Mouse (Mus musculus) hindbrain, embryonic 11.5 days (tissue): ENCODE data around the gene Rbm18. TPM values are rescaled to one million over a fixed set of nuclear protein-coding genes. Genes with fewer than 3 reads are reported as not detected.
"Not testable (repeated sequence)": the region's sequence is repeated elsewhere in the genome, so short reads cannot be mapped to it uniquely, and the experiment has no call there.

ENCODE experiments used
- ATAC-seq: fragments of 200-750 bp; cut with Nextera tagmentation; 2 replicates; pipeline ENCODE4 v1.8.0; 2017; ENCODE audit warnings: mild to moderate bottlenecking, moderate TSS enrichment, moderate library complexity; ENCODE audit not compliant: low FRiP score
- DNase-seq: peaks from one replicate; pipeline ENCODE4 v3.0.0-alpha.2; 2015; ENCODE audit warnings: low spot score
- H3K27ac ChIP-seq: fragments of 300-500 bp; sonication (generic); 2 replicates; pipeline ENCODE4 v1.5.1; 2014; ENCODE audit warnings: mild to moderate bottlenecking, low read depth, low read length
- H3K27me3 ChIP-seq: fragments of 300-500 bp; sonication (generic); 2 replicates; pipeline ENCODE4 v1.6.1; 2014; ENCODE audit warnings: mild to moderate bottlenecking, low read length, moderate library complexity, mixed read lengths; ENCODE audit not compliant: control insufficient read depth, insufficient read depth
- H3K36me3 ChIP-seq: fragments of 300-500 bp; sonication (generic); 2 replicates; pipeline ENCODE4 v1.6.1; 2014; ENCODE audit warnings: mild to moderate bottlenecking, low read length, moderate library complexity, mixed read lengths; ENCODE audit not compliant: control insufficient read depth, insufficient read depth
- H3K4me1 ChIP-seq: fragments of 300-500 bp; sonication (generic); replicated peaks from 2 replicates; pipeline ENCODE4 v1.6.1; 2014; ENCODE audit warnings: low read length, mixed read lengths; ENCODE audit not compliant: control insufficient read depth, insufficient read depth
- H3K4me2 ChIP-seq: fragments of 300-500 bp; sonication (generic); replicated peaks from 2 replicates; pipeline ENCODE4 v1.6.1; 2014; ENCODE audit warnings: mild to moderate bottlenecking, low read depth, low read length
- H3K4me3 ChIP-seq: fragments of 300-500 bp; sonication (generic); 2 replicates; pipeline ENCODE4 v1.5.1; 2014; ENCODE audit warnings: low read depth, low read length
- H3K9ac ChIP-seq: fragments of 300-500 bp; sonication (generic); 2 replicates; pipeline ENCODE4 v1.6.1; 2014; ENCODE audit warnings: low read depth, low read length
- H3K9me3 ChIP-seq: fragments of 300-500 bp; sonication (generic); 2 replicates; pipeline ENCODE4 v1.6.1; 2016; ENCODE audit warnings: low read length; ENCODE audit not compliant: control insufficient read depth
- WGBS: fragments of 180-500 bp; shearing (Covaris S2); extraction: QIAGEN DNeasy Blood & Tissue Kit; methylation state at CpG from one replicate; pipeline ENCODE4 v1.1.7; 2014; 5-methylcytosine and 5-hydroxymethylcytosine counted together
- polyA plus RNA-seq: library from polyadenylated mRNA; unstranded; fragments of >200 nt; fragmentation: Nextera tagmentation; extraction: Ambion mirVana; gene quantifications from 2 replicates; pipeline ENCODE4 v1.2.1, GENCODE M21; 2014

The Rbm18 gene
- polyA plus RNA-seq, 1 experiment from 2014 or later, result 121 TPM

DNA sequence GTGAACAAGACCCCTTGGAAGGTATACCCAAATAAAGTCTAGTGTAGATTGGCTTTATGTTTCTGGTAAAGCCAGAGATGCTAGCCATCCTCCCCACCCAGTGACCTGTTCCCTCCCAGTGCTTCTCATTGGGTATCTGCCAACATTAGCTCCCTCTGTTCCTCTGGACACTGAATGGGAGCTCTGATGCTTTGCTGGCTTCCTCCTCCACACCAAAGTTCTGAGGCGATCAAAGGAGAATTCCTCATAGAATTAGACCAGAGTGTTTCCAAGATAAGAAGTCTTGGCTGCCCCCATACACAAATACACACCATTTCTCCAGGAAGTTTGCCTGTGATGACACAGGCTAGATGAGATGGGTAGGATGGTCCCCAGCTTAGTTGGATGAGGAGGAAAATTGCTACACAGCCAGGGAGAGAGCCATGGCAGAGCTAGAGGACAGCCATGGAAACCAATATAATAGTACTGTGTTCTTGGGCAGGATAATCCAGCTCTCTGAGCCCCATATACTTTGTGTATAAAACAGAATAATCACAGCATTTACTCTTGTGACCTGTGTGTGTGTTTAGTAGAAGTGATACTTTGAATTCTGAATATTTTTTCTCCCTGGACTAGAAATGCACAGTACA lies 31.5 kb upstream of the Rbm18 start:
- H3K27ac ChIP-seq, result no peak overlapping the region
- H3K36me3 ChIP-seq, result no peaks in the 10 kb centered on the region
- H3K9ac ChIP-seq, result no peak overlapping the region
- no peaks in the 10 kb centered on the region for H3K27me3 ChIP-seq
- WGBS, result 90% methylated on average over 1 of the region's 1 CpGs
- no peaks in the 10 kb centered on the region for H3K4me1 ChIP-seq
- H3K4me2 ChIP-seq, result no peak overlapping the region
- H3K9me3 ChIP-seq, result no peaks in the 10 kb centered on the region
- no peak for DNase-seq
- ATAC-seq, result no peak
- H3K4me3 ChIP-seq, result no peak overlapping the region

DNA sequence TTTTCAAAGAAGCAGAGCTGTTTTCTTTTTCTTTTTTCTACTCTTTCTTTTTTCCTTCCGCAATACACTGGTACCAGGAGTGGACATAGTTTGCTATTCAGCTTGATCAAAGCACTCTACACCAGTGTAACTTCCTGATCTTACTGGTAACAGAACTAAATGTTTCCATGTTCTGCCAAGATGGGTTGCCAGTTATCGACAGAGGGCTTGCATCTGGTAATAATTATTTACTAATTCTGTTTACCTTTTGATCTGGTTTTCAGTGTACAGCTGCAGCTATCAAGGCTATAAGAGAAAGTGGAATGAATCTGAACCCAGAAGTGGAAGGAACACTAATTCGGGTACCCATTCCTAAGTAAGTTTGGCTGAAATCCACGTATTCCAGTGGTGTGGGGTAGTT lies 22.8 kb upstream of the Rbm18 start:
- 84% methylated on average over 4 of the region's 4 CpGs for WGBS
- H3K27ac ChIP-seq, result no peak overlapping the region
- H3K27me3 ChIP-seq, result no peaks in the 10 kb centered on the region
- H3K9ac ChIP-seq, result no peak overlapping the region
- H3K4me1 ChIP-seq, result no peaks in the 10 kb centered on the region
- no peak for ATAC-seq
- H3K9me3 ChIP-seq, result no peaks in the 10 kb centered on the region
- no peak overlapping the region for H3K4me2 ChIP-seq
- no peaks in the 10 kb centered on the region for H3K36me3 ChIP-seq
- H3K4me3 ChIP-seq, result no peak overlapping the region
- no peak for DNase-seq

DNA sequence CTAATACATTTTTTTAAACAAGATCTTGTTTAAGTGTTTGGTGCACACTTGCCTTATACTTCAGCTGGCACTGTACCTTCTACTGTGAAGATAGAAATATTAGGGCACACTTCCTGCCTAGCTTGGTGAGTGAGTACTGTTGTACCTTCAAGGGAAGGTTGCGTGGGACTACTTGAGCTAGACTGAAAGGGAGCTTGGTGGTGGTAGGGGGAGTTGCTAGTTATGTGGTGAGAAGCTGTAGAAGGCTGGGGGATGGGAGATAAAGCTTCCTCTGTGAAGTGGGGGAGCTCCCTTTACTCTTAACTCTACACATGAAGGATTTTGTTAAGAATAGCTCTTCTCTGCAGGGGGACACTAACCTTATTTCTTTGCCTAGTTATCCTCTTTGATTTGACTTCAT lies 20.9 kb upstream of the Rbm18 start:
- no peak overlapping the region for H3K4me2 ChIP-seq
- no peaks in the 10 kb centered on the region for H3K4me1 ChIP-seq
- no peaks in the 10 kb centered on the region for H3K27me3 ChIP-seq
- WGBS, result 96% methylated on average over 1 of the region's 1 CpGs
- no peaks in the 10 kb centered on the region for H3K9me3 ChIP-seq
- no peak for ATAC-seq
- DNase-seq, result no peak
- H3K4me3 ChIP-seq, result no peak overlapping the region
- H3K27ac ChIP-seq, result no peak overlapping the region
- H3K9ac ChIP-seq, result no peak overlapping the region
- H3K36me3 ChIP-seq, result no peaks in the 10 kb centered on the region

DNA sequence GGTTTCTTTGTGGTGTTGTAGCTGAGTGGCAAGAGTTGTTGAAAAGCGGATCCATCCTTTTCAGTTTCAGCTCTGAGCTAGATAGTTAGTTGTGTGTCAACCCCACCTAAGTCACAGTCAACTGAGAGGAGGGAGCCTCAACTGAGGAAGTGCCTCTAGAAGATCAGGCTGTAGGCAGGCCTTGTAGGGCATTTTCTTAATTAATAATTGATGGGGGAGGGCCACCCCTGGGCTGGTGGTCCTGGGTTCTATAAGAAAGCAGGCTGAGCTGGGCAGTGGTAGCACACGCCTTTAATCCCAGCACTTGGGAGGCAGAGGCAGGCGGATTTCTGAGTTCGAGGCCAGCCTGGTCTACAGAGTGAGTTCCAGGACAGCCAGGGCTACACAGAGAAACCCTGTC lies 15.8 kb upstream of the Rbm18 start:
- not testable (repeated sequence) for ATAC-seq, H3K4me2 ChIP-seq, H3K9ac ChIP-seq, H3K27me3 ChIP-seq, DNase-seq, H3K27ac ChIP-seq, H3K9me3 ChIP-seq, H3K4me3 ChIP-seq, H3K4me1 ChIP-seq, H3K36me3 ChIP-seq
- 91% methylated on average over 4 of the region's 4 CpGs for WGBS

DNA sequence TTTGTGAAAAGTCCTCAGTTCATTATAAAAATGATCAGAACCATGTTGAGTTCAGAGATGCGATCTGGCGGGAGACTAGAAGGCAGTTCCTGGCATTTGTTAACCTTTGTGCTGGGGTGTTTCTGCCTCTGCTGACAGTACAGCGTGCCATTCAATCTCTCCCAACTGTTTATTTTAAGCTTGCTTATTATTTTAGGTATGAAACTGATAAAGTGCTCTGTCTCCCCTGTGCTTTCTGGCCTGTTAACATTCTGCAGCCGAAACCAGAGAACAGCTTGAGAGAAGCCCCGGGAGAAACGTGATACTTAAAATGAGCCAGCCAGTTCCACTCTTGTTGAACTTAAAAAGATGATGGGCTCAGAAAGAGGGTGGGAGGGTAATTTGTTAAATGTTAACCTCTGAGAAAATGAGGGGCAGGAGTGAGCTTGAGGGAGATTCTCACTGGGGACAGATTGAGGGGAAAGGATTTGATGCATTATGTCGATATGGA lies 12.3 kb upstream of the Rbm18 start:
- Histone ChIP-seq H3K9me3 (no peaks in the 10 kb centered on the region), H3K36me3 (no peaks in the 10 kb centered on the region), H3K4me3 (no peak overlapping the region), H3K27me3 (no peaks in the 10 kb centered on the region), H3K4me2 (no peak overlapping the region), H3K27ac (no peak overlapping the region), H3K4me1 (no peaks in the 10 kb centered on the region), H3K9ac (no peak overlapping the region)
- 80% methylated on average over 7 of the region's 7 CpGs for WGBS
- DNase-seq (no peak), ATAC-seq (no peak)

DNA sequence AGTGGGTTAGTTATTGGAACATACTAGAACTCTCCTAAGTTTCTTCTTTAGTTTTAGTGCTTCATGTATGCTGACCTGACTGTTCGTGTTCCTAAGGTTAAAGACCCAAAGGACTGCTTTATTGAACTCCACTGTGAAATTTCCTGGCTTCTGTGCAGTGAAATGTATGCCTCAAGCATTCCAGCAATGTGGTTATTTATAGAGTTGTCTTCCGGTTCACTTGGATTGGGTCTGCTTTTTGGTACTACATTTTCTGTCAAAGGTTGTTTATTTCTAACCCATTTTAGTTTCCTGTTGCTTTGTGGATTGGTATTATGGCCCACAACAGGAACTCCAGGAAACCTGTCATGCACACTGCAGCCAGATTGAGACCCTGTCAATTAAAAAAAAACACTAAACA lies 2.5 kb upstream of the Rbm18 start:
- no peaks in the 10 kb centered on the region for H3K36me3 ChIP-seq
- ATAC-seq (no peak), DNase-seq (no peak)
- no peaks in the 10 kb centered on the region for H3K4me1 ChIP-seq
- H3K4me3 ChIP-seq, result no peak overlapping the region
- H3K9me3 ChIP-seq, result no peaks in the 10 kb centered on the region
- 86% methylated on average over 2 of the region's 2 CpGs for WGBS
- no peak overlapping the region for H3K9ac ChIP-seq
- H3K4me2 ChIP-seq, result no peak overlapping the region
- H3K27me3 ChIP-seq, result no peaks in the 10 kb centered on the region
- H3K27ac ChIP-seq, result no peak overlapping the region

DNA sequence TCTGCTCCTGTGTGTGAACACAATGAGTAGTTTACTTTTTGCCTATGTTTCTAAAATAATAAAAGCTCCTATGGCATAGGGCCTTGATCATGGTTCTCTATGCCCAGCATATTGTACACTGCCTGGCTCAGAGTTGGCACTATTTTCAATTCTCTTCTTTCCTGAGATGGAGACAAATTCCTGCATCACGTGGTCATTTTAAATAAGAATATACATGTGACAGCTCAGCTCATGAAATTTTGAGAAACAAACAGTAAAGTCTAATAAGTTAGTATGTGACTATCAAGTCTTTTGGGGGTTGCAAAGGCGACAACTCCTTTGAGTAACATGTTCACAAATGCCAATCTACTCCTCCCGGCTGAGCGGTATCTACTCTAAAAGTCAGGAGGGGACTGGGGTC lies 686 bp downstream of the Rbm18 start:
- Histone ChIP-seq H3K4me1 (no peaks in the 10 kb centered on the region), H3K36me3 (0 out of 2 replicates have a peak, but pooled peaks cover 10% of the 10 kb centered on the region), H3K27me3 (no peaks in the 10 kb centered on the region), H3K27ac (no peak overlapping the region), H3K4me3 (peak overlapping the region; percentile 73), H3K9ac (peak overlapping the region; percentile 86), H3K9me3 (no peaks in the 10 kb centered on the region), H3K4me2 (peak overlapping the region; percentile 64)
- no peak for ATAC-seq
- 3% methylated on average over 4 of the region's 4 CpGs for WGBS
- no peak for DNase-seq

DNA sequence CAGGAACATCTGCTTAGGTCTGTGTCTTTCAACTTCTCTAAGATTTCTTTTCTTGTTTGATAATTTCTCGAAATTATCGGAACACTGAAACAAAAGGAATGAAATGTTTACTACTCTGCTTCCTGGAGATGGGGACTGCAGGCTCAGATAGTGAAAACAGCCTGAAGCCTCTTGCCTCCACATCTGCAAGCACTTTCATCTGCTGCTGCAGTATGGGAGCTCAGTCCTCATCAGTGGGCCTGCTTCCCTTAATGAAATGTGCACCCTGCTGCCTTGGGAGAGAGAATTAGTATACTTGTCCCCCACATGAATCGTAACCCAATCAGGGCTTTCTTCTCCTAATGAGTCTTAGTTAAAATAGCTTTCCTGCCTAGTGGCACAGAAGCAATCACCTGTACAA lies 7.5 kb downstream of the Rbm18 start:
- Histone ChIP-seq H3K9ac (no peak overlapping the region), H3K4me1 (no peaks in the 10 kb centered on the region), H3K4me3 (no peak overlapping the region), H3K36me3 (0 out of 2 replicates have a peak, but pooled peaks cover 14% of the 10 kb centered on the region), H3K9me3 (no peaks in the 10 kb centered on the region), H3K27ac (no peak overlapping the region), H3K27me3 (no peaks in the 10 kb centered on the region), H3K4me2 (no peak overlapping the region)
- no peak for DNase-seq
- ATAC-seq, result no peak
- 91% methylated on average over 3 of the region's 3 CpGs for WGBS

DNA sequence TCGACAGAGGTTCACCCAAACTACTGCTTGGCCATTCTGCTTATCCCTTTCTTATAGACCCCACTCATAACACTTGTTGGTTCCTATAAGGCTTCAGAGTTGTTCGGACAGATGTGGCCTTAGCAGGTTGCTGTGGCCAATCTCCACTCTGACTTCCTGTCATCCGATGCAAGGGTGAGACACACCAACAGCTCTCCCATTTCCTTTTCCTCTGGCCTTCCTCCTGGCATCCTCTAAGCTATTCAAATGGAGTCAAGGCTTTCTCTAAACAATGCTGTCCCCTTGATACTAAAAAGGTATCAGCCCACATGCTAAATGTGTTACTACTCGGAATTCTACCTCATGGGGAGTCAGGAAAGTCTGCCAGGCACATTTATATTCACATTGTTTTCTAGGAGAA lies 8.6 kb downstream of the Rbm18 start:
- WGBS, result 85% methylated on average over 4 of the region's 4 CpGs
- no peak overlapping the region for H3K27ac ChIP-seq
- no peak overlapping the region for H3K4me2 ChIP-seq
- H3K27me3 ChIP-seq, result no peaks in the 10 kb centered on the region
- ATAC-seq (no peak), DNase-seq (no peak)
- no peak overlapping the region for H3K4me3 ChIP-seq
- 0 out of 2 replicates have a peak, but pooled peaks cover 8% of the 10 kb centered on the region for H3K36me3 ChIP-seq
- H3K4me1 ChIP-seq, result no peaks in the 10 kb centered on the region
- H3K9me3 ChIP-seq, result no peaks in the 10 kb centered on the region
- no peak overlapping the region for H3K9ac ChIP-seq
